Mouse (Mus musculus) urinary bladder, postnatal 25 days (tissue): ENCODE measurements around the gene Hist1h4h.
A peak's percentile ranks its signal among the peaks of the same experiment; 100 is the strongest.

Experiments used
- DNase-seq: peaks from one replicate; pipeline ENCODE4 v3.0.0; 2022; ENCODE audit warnings: low spot score

Hist1h4h gene

GRCm38 (mm10) chr13:23513517-23513916 is 17.3 kb upstream of the Hist1h4h start:
- no peak for DNase-seq

GRCm38 (mm10) chr13:23515281-23515680 is 15.6 kb upstream of the Hist1h4h start:
- no peak for DNase-seq

GRCm38 (mm10) chr13:23515826-23516620 is 14.8 kb upstream of the Hist1h4h start:
- no peak for DNase-seq

GRCm38 (mm10) chr13:23516822-23517602 is 13.8 kb upstream of the Hist1h4h start:
- peak; percentile 53 for DNase-seq

GRCm38 (mm10) chr13:23517603-23518294 is 13.1 kb upstream of the Hist1h4h start:
- peak; percentile 78 for DNase-seq

DNA sequence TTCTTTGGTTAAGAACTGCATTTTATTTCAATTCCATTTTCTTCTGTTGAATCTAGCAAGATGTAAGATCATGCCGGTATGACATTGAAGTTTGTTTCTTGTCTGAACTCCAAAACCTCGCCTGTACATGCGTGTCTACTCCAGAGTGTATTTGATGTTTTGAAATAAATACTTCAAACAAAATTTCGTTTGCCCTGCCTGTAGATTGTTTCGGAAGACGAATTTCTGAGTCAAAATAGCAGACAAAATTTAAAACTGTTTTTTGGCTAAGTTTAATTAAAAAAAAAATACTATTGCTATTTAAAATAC is 12.6 kb upstream of the Hist1h4h start:
- DNase-seq = no peak

GRCm38 (mm10) chr13:23518885-23519284 is 12.0 kb upstream of the Hist1h4h start:
- DNase-seq = peak; percentile 65

GRCm38 (mm10) chr13:23519416-23519815 is 11.4 kb upstream of the Hist1h4h start:
- peak; percentile 56 for DNase-seq

DNA sequence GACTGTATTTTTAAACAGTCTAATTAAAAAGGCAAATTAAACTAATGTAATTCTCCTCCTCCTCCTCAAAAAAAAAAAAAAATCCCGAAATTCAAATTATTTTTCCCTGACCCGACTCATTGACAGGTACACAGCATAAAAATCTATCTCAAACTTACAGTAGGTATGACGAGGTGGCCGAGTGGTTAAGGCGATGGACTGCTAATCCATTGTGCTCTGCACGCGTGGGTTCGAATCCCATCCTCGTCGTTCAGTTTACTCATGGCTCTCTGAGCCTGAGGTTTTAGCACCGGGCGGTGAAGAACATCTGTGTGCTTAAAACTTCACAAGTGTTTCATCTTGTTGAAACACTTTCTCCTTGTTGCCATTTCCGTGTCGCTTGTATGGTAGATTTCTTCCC is 9.1 kb upstream of the Hist1h4h start:
- DNase-seq = peak; percentile 58

DNA sequence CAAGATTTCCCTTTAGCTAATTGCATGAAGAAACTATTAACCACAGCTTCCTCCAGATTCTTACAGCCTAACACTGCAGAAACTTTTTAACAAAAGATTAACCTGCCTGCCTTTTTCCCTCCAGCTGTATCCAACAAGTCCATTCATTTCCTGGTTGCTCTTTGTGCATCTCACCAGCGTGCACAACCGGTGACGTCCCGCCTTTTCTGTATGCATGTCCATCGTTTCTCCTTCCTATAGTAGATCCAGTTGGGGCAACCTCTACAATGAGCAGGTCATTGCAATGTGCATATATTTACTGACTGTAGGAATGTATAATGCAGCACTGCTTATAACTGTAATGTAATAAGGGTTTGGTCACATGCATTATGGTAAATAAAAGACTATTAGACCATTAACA is 6.9 kb upstream of the Hist1h4h start:
- DNase-seq = no peak

DNA sequence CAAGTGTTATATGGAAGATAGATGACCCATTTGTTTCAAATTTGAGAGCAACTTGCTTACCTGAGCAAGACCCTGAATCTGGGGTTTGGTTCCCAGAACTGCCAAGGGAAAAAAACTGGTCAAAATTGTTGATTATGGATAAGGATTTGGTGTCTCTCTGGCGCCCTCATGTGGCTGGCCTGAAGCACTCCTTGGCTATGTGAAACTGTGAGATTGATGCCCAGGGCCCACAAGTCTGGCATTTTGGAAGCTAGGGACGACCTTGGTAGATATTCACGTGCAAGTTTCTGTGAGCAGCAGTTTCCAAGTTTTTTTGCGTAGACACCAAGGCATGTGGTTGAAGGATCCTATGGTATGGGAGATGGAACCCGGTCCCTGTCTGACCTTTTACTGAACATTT is 6.2 kb upstream of the Hist1h4h start:
- DNase-seq = peak; percentile 82

DNA sequence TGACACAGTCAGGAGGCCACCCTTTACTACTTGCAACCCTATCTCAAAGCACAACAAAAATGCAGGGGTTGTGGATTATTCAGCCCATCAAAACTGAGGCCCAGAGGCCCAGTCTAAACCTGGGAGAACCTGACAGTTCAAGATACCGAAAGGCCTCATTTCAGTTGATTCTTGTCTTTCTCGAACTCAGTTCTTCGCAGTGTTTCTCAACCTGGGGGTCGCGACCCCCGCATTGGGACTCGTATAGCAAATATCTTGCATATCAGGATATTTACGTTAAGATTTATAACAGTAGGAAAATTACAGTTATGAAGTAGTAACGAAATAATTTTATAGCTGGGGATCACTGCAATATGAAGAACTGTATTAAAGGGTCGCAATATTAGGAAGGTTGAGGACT is 4.9 kb upstream of the Hist1h4h start:
- DNase-seq = no peak

DNA sequence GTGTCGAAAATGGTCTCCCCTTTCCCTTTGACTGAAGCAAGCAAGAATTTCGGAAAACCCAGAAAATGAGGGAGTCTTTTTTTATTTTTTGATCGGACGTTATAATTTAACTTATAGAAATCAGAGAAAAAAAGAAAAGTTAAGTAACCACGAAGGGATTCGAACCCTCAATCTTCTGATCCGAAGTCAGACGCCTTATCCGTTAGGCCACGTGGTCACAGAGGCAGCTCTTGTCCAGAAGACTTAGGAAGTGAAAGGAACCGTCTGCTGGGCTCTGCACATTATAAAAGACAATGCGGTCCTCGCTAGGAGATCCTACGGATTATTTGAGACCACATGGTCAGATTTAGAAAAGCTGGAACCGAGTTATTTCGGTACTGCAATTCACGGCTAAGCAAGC is 4.5 kb upstream of the Hist1h4h start:
- DNase-seq = peak; percentile 89

GRCm38 (mm10) chr13:23529005-23529404 is 1.8 kb upstream of the Hist1h4h start:
- DNase-seq = no peak

GRCm38 (mm10) chr13:23529480-23530165 is 1.2 kb upstream of the Hist1h4h start:
- no peak for DNase-seq

- DNase-seq = peak; percentile 52
These were observed 509 bp upstream of the Hist1h4h start for GRCm38 (mm10) chr13:23530181-23530900.

- no peak for DNase-seq
These were observed 1.6 kb downstream of the Hist1h4h start for GRCm38 (mm10) chr13:23532262-23533075.

DNA sequence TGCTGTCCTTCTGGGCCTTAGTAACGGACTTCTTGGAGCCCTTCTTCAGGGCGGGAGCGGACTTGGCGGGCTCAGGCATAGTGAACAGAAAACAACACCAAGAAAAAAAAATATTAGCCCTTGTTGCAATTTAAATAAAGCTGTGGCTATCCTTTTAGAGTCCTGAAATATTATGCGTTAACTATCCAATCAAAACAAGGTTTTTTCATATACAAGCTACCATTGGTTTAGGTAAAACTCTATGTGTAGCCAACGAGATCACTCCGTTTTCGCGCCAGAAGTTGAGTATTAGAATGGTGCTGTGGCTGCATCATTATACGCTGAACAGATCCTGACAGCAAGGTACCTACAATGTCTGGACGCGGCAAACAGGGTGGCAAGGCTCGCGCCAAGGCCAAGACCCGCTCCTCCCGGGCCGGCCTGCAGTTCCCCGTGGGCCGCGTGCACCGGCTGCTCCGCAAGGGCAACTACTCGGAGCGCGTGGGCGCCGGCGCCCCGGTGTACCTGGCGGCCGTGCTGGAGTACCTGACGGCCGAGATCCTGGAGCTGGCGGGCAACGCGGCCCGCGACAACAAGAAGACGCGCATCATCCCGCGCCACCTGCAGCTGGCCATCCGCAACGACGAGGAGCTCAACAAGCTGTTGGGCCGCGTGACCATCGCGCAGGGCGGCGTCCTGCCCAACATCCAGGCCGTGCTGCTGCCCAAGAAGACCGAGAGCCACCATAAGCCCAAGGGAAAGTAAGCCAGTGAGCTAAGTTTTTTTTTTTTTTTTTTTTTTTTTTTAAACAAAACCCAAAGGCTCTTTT is 2.9 kb downstream of the Hist1h4h start, which contains the start of gene Hist1h2af:
Hist1h2af (plus strand) TSS at position 347 of the 808 bp plus-strand sequence.
- peak; percentile 40 for DNase-seq

DNA sequence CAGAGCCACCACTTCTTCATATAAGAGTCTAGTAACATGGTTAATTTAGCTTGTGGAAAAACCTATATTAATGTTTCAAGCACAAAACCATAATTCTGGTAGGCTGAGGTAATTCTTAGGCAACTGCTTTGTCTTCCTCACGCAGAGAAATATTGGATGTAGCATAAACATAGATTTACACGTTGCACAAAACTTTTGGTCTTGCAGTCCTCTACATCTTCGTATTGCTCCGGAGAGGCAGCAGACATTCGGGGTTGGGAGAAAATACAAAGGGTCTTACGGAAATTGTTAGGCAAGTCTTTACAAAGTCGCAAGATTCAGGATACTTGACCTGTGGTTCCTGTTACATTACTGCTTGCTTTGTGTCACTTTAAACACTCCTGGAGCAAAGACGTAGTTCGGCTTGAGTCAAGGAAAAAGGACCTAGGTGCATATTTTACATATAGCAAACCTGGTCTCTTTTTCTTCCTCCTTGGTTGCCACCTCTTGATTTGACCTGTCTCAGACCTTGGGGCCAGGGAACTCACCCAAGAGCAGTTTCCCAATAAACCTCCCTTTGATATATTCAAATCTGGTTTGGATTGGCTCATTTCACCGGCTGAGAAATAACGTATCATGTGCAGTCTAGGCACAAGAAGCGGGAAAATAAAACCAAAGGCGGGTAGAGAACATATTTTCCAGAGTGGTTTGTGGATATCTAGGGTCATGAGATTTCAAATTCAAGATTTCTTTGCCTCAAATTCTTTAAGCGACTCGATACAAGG is 3.7 kb downstream of the Hist1h4h start:
- no peak for DNase-seq
